In genomic region chr14:90810223-90810622, GRCm38 (mm10) we compare ENCODE assay signal across 28 mouse cellular contexts.
DNase-seq lines count a peak whose midpoint lies in the region; ATAC-seq and TF ChIP-seq lines count a peak whose summit lies in the region.
"Had no signal": no experiment of that assay in that cellular context is flagged by ENCODE, and none has a peak within 500 bp of the region (broad histone marks: within the 10 kb centered on the region; RNA-seq: fewer than 3 reads in every experiment).

No protein-coding gene starts in this region.

- no peak for TF ChIP-seq POLR2A in brain, embryonic 14.5 days (IDR thresholded peaks at IDR 0.05; ENCODE audit: borderline replicate concordance, extremely low read depth, insufficient read depth, insufficient read length, poor library complexity, severe bottlenecking)

- no peaks in the 10 kb centered on the region for H3K4me1 ChIP-seq in forebrain, embryonic 14.5 days (ENCODE audit: control insufficient read depth, insufficient read depth, low read length)
- H3K4me1 ChIP-seq in forebrain, embryonic 12.5 days = no peaks in the 10 kb centered on the region
- H3K4me1 ChIP-seq in midbrain, postnatal 0 days (ENCODE audit: insufficient read depth, low read length) = no peaks in the 10 kb centered on the region
- H3K4me1 ChIP-seq in midbrain, embryonic 10.5 days = no peaks in the 10 kb centered on the region
- H3K4me1 ChIP-seq: embryonic facial prominence, embryonic 15.5 days; forebrain, embryonic 13.5 days; heart, embryonic 12.5 days; heart, embryonic 15.5 days; hindbrain, embryonic 10.5 days; hindbrain, embryonic 13.5 days; intestine, embryonic 15.5 days had no signal

- no peaks in the 10 kb centered on the region for H3K9me3 ChIP-seq in forebrain, embryonic 14.5 days (replicated peaks; ENCODE audit: control insufficient read depth, low read length)
- H3K9me3 ChIP-seq in forebrain, embryonic 12.5 days = no peaks in the 10 kb centered on the region
- H3K9me3 ChIP-seq in midbrain, postnatal 0 days (ENCODE audit: low read length) = no peaks in the 10 kb centered on the region
- H3K9me3 ChIP-seq in midbrain, embryonic 10.5 days (replicated peaks) = no peaks in the 10 kb centered on the region
- H3K9me3 ChIP-seq: embryonic facial prominence, embryonic 15.5 days; forebrain, embryonic 13.5 days; heart, embryonic 12.5 days; heart, embryonic 15.5 days; hindbrain, embryonic 10.5 days; hindbrain, embryonic 13.5 days; intestine, embryonic 15.5 days had no signal

- H3K27ac ChIP-seq in forebrain, embryonic 14.5 days (ENCODE audit: low read depth, low read length) = no peak overlapping the region
- no peak overlapping the region for H3K27ac ChIP-seq in forebrain, embryonic 12.5 days
- no peak overlapping the region for H3K27ac ChIP-seq in midbrain, postnatal 0 days (ENCODE audit: low read depth, low read length)
- H3K27ac ChIP-seq in midbrain, embryonic 10.5 days (replicated peaks) = no peak overlapping the region
- H3K27ac ChIP-seq: embryonic facial prominence, embryonic 15.5 days; forebrain, embryonic 13.5 days; gastrocnemius, adult 2 months; heart, embryonic 15.5 days; hindbrain, embryonic 10.5 days; hindbrain, embryonic 13.5 days; intestine, embryonic 15.5 days had no signal

- H3K9ac ChIP-seq in forebrain, embryonic 14.5 days (ENCODE audit: low read length) = no peak overlapping the region
- H3K9ac ChIP-seq in forebrain, embryonic 12.5 days = no peak overlapping the region
- H3K9ac ChIP-seq in midbrain, postnatal 0 days (replicated peaks; ENCODE audit: low read length, poor library complexity, severe bottlenecking) = no peak overlapping the region
- H3K9ac ChIP-seq: embryonic facial prominence, embryonic 15.5 days; forebrain, embryonic 13.5 days; heart, embryonic 12.5 days; heart, embryonic 15.5 days; hindbrain, embryonic 13.5 days; intestine, embryonic 15.5 days had no signal

- TF ChIP-seq CTCF in midbrain, postnatal 0 days (IDR thresholded peaks at IDR 0.05) = no peak
- TF ChIP-seq CTCF in brain, embryonic 14.5 days (IDR thresholded peaks at IDR 0.05; ENCODE audit: borderline replicate concordance, extremely low read depth, insufficient read depth, insufficient read length) = no peak

- no peak overlapping the region for H3K4me3 ChIP-seq in forebrain, embryonic 14.5 days (ENCODE audit: low read depth, low read length)
- no peak overlapping the region for H3K4me3 ChIP-seq in forebrain, embryonic 12.5 days (replicated peaks)
- no peak overlapping the region for H3K4me3 ChIP-seq in midbrain, postnatal 0 days (ENCODE audit: low read depth, low read length)
- H3K4me3 ChIP-seq in midbrain, embryonic 10.5 days = no peak overlapping the region
- H3K4me3 ChIP-seq: embryonic facial prominence, embryonic 15.5 days; forebrain, embryonic 13.5 days; gastrocnemius, adult 2 months; heart, embryonic 12.5 days; heart, embryonic 15.5 days; hindbrain, embryonic 10.5 days; hindbrain, embryonic 13.5 days; intestine, embryonic 15.5 days had no signal

- H3K36me3 ChIP-seq in forebrain, embryonic 14.5 days (ENCODE audit: control insufficient read depth, insufficient read depth, low read length) = no peaks in the 10 kb centered on the region
- H3K36me3 ChIP-seq in forebrain, embryonic 12.5 days (replicated peaks) = no peaks in the 10 kb centered on the region
- H3K36me3 ChIP-seq in midbrain, postnatal 0 days (ENCODE audit: insufficient read depth, low read length) = no peaks in the 10 kb centered on the region
- H3K36me3 ChIP-seq in midbrain, embryonic 10.5 days = no peaks in the 10 kb centered on the region
- H3K36me3 ChIP-seq: embryonic facial prominence, embryonic 15.5 days; heart, embryonic 12.5 days; heart, embryonic 15.5 days; hindbrain, embryonic 10.5 days; hindbrain, embryonic 13.5 days; intestine, embryonic 15.5 days had no signal

- no peak overlapping the region for H3K4me2 ChIP-seq in forebrain, embryonic 14.5 days (ENCODE audit: low read length)
- no peak overlapping the region for H3K4me2 ChIP-seq in forebrain, embryonic 12.5 days
- no peak overlapping the region for H3K4me2 ChIP-seq in midbrain, postnatal 0 days (ENCODE audit: low read depth, low read length, poor library complexity, severe bottlenecking)
- H3K4me2 ChIP-seq: embryonic facial prominence, embryonic 15.5 days; forebrain, embryonic 13.5 days; heart, embryonic 12.5 days; heart, embryonic 15.5 days; hindbrain, embryonic 13.5 days; intestine, embryonic 15.5 days had no signal

- peak; percentile 50 for DNase-seq in forebrain, embryonic 14.5 days (ENCODE audit: low spot score)
- peak; percentile 5 for DNase-seq in midbrain, postnatal 0 days (ENCODE audit: low spot score)
- no peak for DNase-seq in midbrain, embryonic 10.5 days (ENCODE audit: low spot score)
- peak; percentile 63 for DNase-seq in brain, embryonic 14.5 days (ENCODE audit: low read depth)
- no peak for DNase-seq in urinary bladder, postnatal 25 days (ENCODE audit: low spot score)
- DNase-seq: adrenal gland, adult 2 months; adrenal gland, postnatal 14 days; cerebellum, adult 11 months; cerebellum, adult 2 months; cerebellum, adult 9-11 months; cerebellum, postnatal 36 days; embryo, embryonic 11 days; gastrocnemius, adult 2 months; gastrocnemius, postnatal 14 days; heart, adult 18-20 months; heart, postnatal 10 days; heart, postnatal 36 days; kidney, adult 11 months had no signal

- ATAC-seq in forebrain, embryonic 14.5 days = no peak
- ATAC-seq in forebrain, embryonic 12.5 days (ENCODE audit: low FRiP score) = no peak
- ATAC-seq in midbrain, postnatal 0 days (ENCODE audit: low FRiP score) = no peak
- ATAC-seq: CD4-positive, CD25-positive, alpha-beta regulatory T cell, adult 4 months; forebrain, embryonic 13.5 days; hindbrain, embryonic 16.5 days; intestine, embryonic 15.5 days had no signal

- H3K27me3 ChIP-seq in forebrain, embryonic 14.5 days (replicated peaks; ENCODE audit: control insufficient read depth, insufficient read depth, low read length) = no peaks in the 10 kb centered on the region
- H3K27me3 ChIP-seq in forebrain, embryonic 12.5 days = no peaks in the 10 kb centered on the region
- no peaks in the 10 kb centered on the region for H3K27me3 ChIP-seq in midbrain, postnatal 0 days (ENCODE audit: insufficient read depth, low read length)
- H3K27me3 ChIP-seq in midbrain, embryonic 10.5 days (ENCODE audit: low read depth, poor library complexity, severe bottlenecking) = no peaks in the 10 kb centered on the region
- H3K27me3 ChIP-seq: embryonic facial prominence, embryonic 15.5 days; forebrain, embryonic 13.5 days; heart, embryonic 12.5 days; heart, embryonic 15.5 days; hindbrain, embryonic 13.5 days; intestine, embryonic 15.5 days had no signal

Comparison
In these comparisons a context has a peak if more than half of its experiments do, and no peak if none do; other contexts are left out.
1. DNase-seq: peak in forebrain, embryonic 14.5 days (single experiment), midbrain, postnatal 0 days (single experiment) and brain, embryonic 14.5 days (single experiment); none in midbrain, embryonic 10.5 days (single experiment) and urinary bladder, postnatal 25 days (single experiment).